Mouse (Mus musculus): ENCODE measurements around the gene Ttc26. TPM values are rescaled to one million over a fixed set of nuclear protein-coding genes. Genes with fewer than 3 reads are reported as not detected.
"Not testable (repeated sequence)": the region's sequence is repeated elsewhere in the genome, so short reads cannot be mapped to it uniquely, and the experiment has no call there.

Ttc26 gene
- total RNA-seq, 2 experiments from 2014 or later, result 0.91 to 1.0 TPM

GRCm38 (mm10) chr6:38355862-38356261 lies 25.4 kb upstream of the Ttc26 start:
- DNase-seq (ENCODE audit: low spot score), result no peak

GRCm38 (mm10) chr6:38356661-38357433 lies 24.4 kb upstream of the Ttc26 start:
- not testable (repeated sequence) for DNase-seq (ENCODE audit: low spot score)

GRCm38 (mm10) chr6:38357603-38358252 lies 23.5 kb upstream of the Ttc26 start:
- DNase-seq (ENCODE audit: low spot score), result no peak

GRCm38 (mm10) chr6:38358253-38359027 lies 22.8 kb upstream of the Ttc26 start:
- no peak for DNase-seq (ENCODE audit: low spot score)

GRCm38 (mm10) chr6:38359044-38359735 lies 22.1 kb upstream of the Ttc26 start:
- not testable (repeated sequence) for DNase-seq (ENCODE audit: low spot score)

GRCm38 (mm10) chr6:38359736-38360499 lies 21.4 kb upstream of the Ttc26 start:
- no peak for DNase-seq (ENCODE audit: low spot score)

GRCm38 (mm10) chr6:38361065-38361464 lies 20.2 kb upstream of the Ttc26 start:
- DNase-seq (ENCODE audit: low spot score), result no peak

- DNase-seq (ENCODE audit: low spot score), result no peak
Measured at GRCm38 (mm10) chr6:38361937-38362336, 19.3 kb upstream of the Ttc26 start.

- DNase-seq (ENCODE audit: low spot score), result no peak
Measured at GRCm38 (mm10) chr6:38363370-38363769, 17.9 kb upstream of the Ttc26 start.

GRCm38 (mm10) chr6:38364121-38364520 lies 17.1 kb upstream of the Ttc26 start:
- DNase-seq (ENCODE audit: low spot score), result no peak

GRCm38 (mm10) chr6:38369945-38370344 lies 11.3 kb upstream of the Ttc26 start:
- DNase-seq (ENCODE audit: low spot score), result no peak

GRCm38 (mm10) chr6:38374271-38374670 lies 7.0 kb upstream of the Ttc26 start:
- DNase-seq (ENCODE audit: low spot score), result no peak

GRCm38 (mm10) chr6:38380764-38381128 lies 523 bp upstream of the Ttc26 start:
- no peak for DNase-seq (ENCODE audit: low spot score)

- no peak for DNase-seq (ENCODE audit: low spot score)
Measured at GRCm38 (mm10) chr6:38389671-38390070, 8.4 kb downstream of the Ttc26 start.

GRCm38 (mm10) chr6:38432457-38432856 lies 51.2 kb downstream of the Ttc26 start:
- not testable (repeated sequence) for DNase-seq (ENCODE audit: low spot score)

GRCm38 (mm10) chr6:38433261-38434033 lies 52.2 kb downstream of the Ttc26 start, which contains the start of gene Ubn2:
Gene Ubn2, plus strand, starts transcription at chr6:38433950.
- DNase-seq (ENCODE audit: low spot score), result peak; percentile 97

GRCm38 (mm10) chr6:38434055-38435023 lies 53.1 kb downstream of the Ttc26 start:
- peak; percentile 43 for DNase-seq (ENCODE audit: low spot score)

- DNase-seq (ENCODE audit: low spot score), result no peak
Measured at GRCm38 (mm10) chr6:38443842-38444241, 62.6 kb downstream of the Ttc26 start.

- DNase-seq (ENCODE audit: low spot score), result peak; percentile 28
Measured at GRCm38 (mm10) chr6:38448295-38448694, 67.0 kb downstream of the Ttc26 start.

All from gastrocnemius, adult 18-20 months (tissue).